Mouse (Mus musculus): ENCODE data around the gene Braf.
"Not testable (repeated sequence)": the region's sequence is repeated elsewhere in the genome, so short reads cannot be mapped to it uniquely, and the experiment has no call there.

Gene Braf

GRCm38 (mm10) chr6:39724866-39725711 lies at the start of gene Braf:
Gene Braf, minus strand, starts transcription at chr6:39725463.
- DNase-seq (ENCODE audit: low spot score in 2 of 2), result peak; percentile 77 to 86

- no peak for DNase-seq (ENCODE audit: low spot score in 2 of 2)
Observed at GRCm38 (mm10) chr6:39775029-39775428, 49.8 kb upstream of the Braf start.

- DNase-seq (ENCODE audit: low spot score in 2 of 2), result no peak
Observed at GRCm38 (mm10) chr6:39757229-39757628, 32.0 kb upstream of the Braf start.

- DNase-seq (ENCODE audit: low spot score in 2 of 2), result no peak
Observed at GRCm38 (mm10) chr6:39749881-39750280, 24.6 kb upstream of the Braf start.

- no peak for DNase-seq (ENCODE audit: low spot score in 2 of 2)
Observed at GRCm38 (mm10) chr6:39747094-39747493, 21.8 kb upstream of the Braf start.

GRCm38 (mm10) chr6:39745456-39745855 lies 20.2 kb upstream of the Braf start:
- no peak for DNase-seq (ENCODE audit: low spot score in 2 of 2)

- DNase-seq (ENCODE audit: low spot score in 2 of 2), result not testable (repeated sequence)
Observed at GRCm38 (mm10) chr6:39739698-39740097, 14.4 kb upstream of the Braf start.

- no peak for DNase-seq (ENCODE audit: low spot score in 2 of 2)
Observed at GRCm38 (mm10) chr6:39728095-39728494, 2.8 kb upstream of the Braf start.

- no peak for DNase-seq (ENCODE audit: low spot score in 2 of 2)
Observed at GRCm38 (mm10) chr6:39726149-39726548, 886 bp upstream of the Braf start.

GRCm38 (mm10) chr6:39724542-39724865 lies 759 bp downstream of the Braf start:
- DNase-seq (ENCODE audit: low spot score in 2 of 2), result no peak

GRCm38 (mm10) chr6:39724071-39724470 lies 1.2 kb downstream of the Braf start:
- DNase-seq (ENCODE audit: low spot score in 2 of 2), result peak; percentile 14 to 20

- DNase-seq (ENCODE audit: low spot score in 2 of 2), result no peak
Observed at GRCm38 (mm10) chr6:39718567-39718966, 6.7 kb downstream of the Braf start.

GRCm38 (mm10) chr6:39717049-39717448 lies 8.2 kb downstream of the Braf start:
- DNase-seq (ENCODE audit: low spot score in 2 of 2), result no peak

- no peak for DNase-seq (ENCODE audit: low spot score in 2 of 2)
Observed at GRCm38 (mm10) chr6:39714341-39714740, 10.9 kb downstream of the Braf start.

GRCm38 (mm10) chr6:39713399-39713798 lies 11.9 kb downstream of the Braf start:
- no peak for DNase-seq (ENCODE audit: low spot score in 2 of 2)

GRCm38 (mm10) chr6:39705625-39706024 lies 19.6 kb downstream of the Braf start:
- DNase-seq (ENCODE audit: low spot score in 2 of 2), result no peak

GRCm38 (mm10) chr6:39693126-39693525 lies 32.1 kb downstream of the Braf start:
- DNase-seq (ENCODE audit: low spot score in 2 of 2), result no peak

- not testable (repeated sequence) for DNase-seq (ENCODE audit: low spot score in 2 of 2)
Observed at GRCm38 (mm10) chr6:39686839-39687238, 38.4 kb downstream of the Braf start.

- DNase-seq (ENCODE audit: low spot score in 2 of 2), result no peak
Observed at GRCm38 (mm10) chr6:39681795-39682194, 43.5 kb downstream of the Braf start.

- DNase-seq (ENCODE audit: low spot score in 2 of 2), result no peak
Observed at GRCm38 (mm10) chr6:39680524-39680923, 44.7 kb downstream of the Braf start.

GRCm38 (mm10) chr6:39678241-39678640 lies 47.0 kb downstream of the Braf start:
- DNase-seq (ENCODE audit: low spot score in 2 of 2), result no peak

GRCm38 (mm10) chr6:39675081-39675480 lies 50.2 kb downstream of the Braf start:
- DNase-seq (ENCODE audit: low spot score in 2 of 2), result no peak

- no peak for DNase-seq (ENCODE audit: low spot score in 2 of 2)
Observed at GRCm38 (mm10) chr6:39611296-39611695, 114.0 kb downstream of the Braf start.

- DNase-seq (ENCODE audit: low spot score in 2 of 2), result no peak
Observed at GRCm38 (mm10) chr6:39610207-39610606, 115.1 kb downstream of the Braf start.

Data from spleen, postnatal 10 days (tissue).